ENCODE assay signal across 14 mouse cellular contexts in genomic region chr15:11339467-11340180, GRCm38 (mm10). TPM values are rescaled to one million over a fixed set of nuclear protein-coding genes. Genes with fewer than 3 reads are reported as not detected.
A peak's percentile ranks its signal among the peaks of the same experiment; 100 is the strongest.
DNase-seq lines count a peak whose midpoint lies in the region; ATAC-seq and TF ChIP-seq lines count a peak whose summit lies in the region.
"Had no signal": no experiment of that assay in that cellular context is flagged by ENCODE, and none has a peak within 500 bp of the region (broad histone marks: within the 10 kb centered on the region; RNA-seq: fewer than 3 reads in every experiment).

No protein-coding gene starts in this region.

- no peak overlapping the region for H3K27ac ChIP-seq in midbrain, embryonic 12.5 days (replicated peaks)
- H3K27ac ChIP-seq in midbrain, embryonic 15.5 days: no peak overlapping the region
- no peak overlapping the region for H3K27ac ChIP-seq in forebrain, postnatal 0 days (ENCODE audit: low read depth, low read length)
- H3K27ac ChIP-seq: heart, adult 2 months had no signal

- TF ChIP-seq POLR2A in brain, embryonic 14.5 days (IDR thresholded peaks at IDR 0.05; ENCODE audit: borderline replicate concordance, extremely low read depth, insufficient read depth, insufficient read length, poor library complexity, severe bottlenecking): no peak

- intact Hi-C loops in heart, postnatal 36 days (cut with DNase I): no loop called here

- ATAC-seq in frontal cortex, adult (ENCODE audit: low TSS enrichment): peak; percentile 59; the same call in 1 of the 2 replicates
- ATAC-seq in midbrain, embryonic 12.5 days (ENCODE audit: low FRiP score, low read depth): peak; percentile 38; the same call in 1 of the 2 replicates
- no peak; the same call in 1 of the 2 replicates for ATAC-seq in midbrain, embryonic 15.5 days (replicated peaks)
- peak; percentile 94 for ATAC-seq in forebrain, postnatal 0 days

- DNase-seq in frontal cortex, postnatal 14 days (ENCODE audit: low spot score in 2 of 2): no peak
- DNase-seq in brain, embryonic 14.5 days (ENCODE audit: low read depth): peak; percentile 82
- peak; percentile 49 for DNase-seq in forebrain, postnatal 0 days
- DNase-seq in heart, postnatal 36 days: no peak
- DNase-seq: cerebellum, adult 2 months; heart, adult 2 months; kidney, adult 9 months; kidney, postnatal 4 days; lung, adult 2 months; thymus, adult 18-20 months had no signal

- no peak overlapping the region for H3K4me2 ChIP-seq in midbrain, embryonic 12.5 days (replicated peaks)
- H3K4me2 ChIP-seq in midbrain, embryonic 15.5 days: no peak overlapping the region
- no peak overlapping the region for H3K4me2 ChIP-seq in forebrain, postnatal 0 days (ENCODE audit: low read depth)

- H3K4me1 ChIP-seq in midbrain, embryonic 12.5 days: 0 out of 2 replicates have a peak, but pooled peaks cover 4% of the 10 kb centered on the region
- no peaks in the 10 kb centered on the region for H3K4me1 ChIP-seq in midbrain, embryonic 15.5 days
- no peaks in the 10 kb centered on the region for H3K4me1 ChIP-seq in forebrain, postnatal 0 days (ENCODE audit: insufficient read depth)

- H3K36me3 ChIP-seq in midbrain, embryonic 12.5 days: no peaks in the 10 kb centered on the region
- H3K36me3 ChIP-seq in midbrain, embryonic 15.5 days (replicated peaks): no peaks in the 10 kb centered on the region
- H3K36me3 ChIP-seq in forebrain, postnatal 0 days (ENCODE audit: insufficient read depth): no peaks in the 10 kb centered on the region

- H3K4me3 ChIP-seq in midbrain, embryonic 12.5 days: no peak overlapping the region
- no peak overlapping the region for H3K4me3 ChIP-seq in midbrain, embryonic 15.5 days
- no peak overlapping the region for H3K4me3 ChIP-seq in forebrain, postnatal 0 days (ENCODE audit: low read depth, low read length)
- H3K4me3 ChIP-seq: heart, adult 2 months; myocyte had no signal

- H3K27me3 ChIP-seq in midbrain, embryonic 12.5 days: no peaks in the 10 kb centered on the region
- no peaks in the 10 kb centered on the region for H3K27me3 ChIP-seq in midbrain, embryonic 15.5 days (replicated peaks)
- no peaks in the 10 kb centered on the region for H3K27me3 ChIP-seq in forebrain, postnatal 0 days (ENCODE audit: insufficient read depth, low read length)

- no peak overlapping the region for H3K9ac ChIP-seq in midbrain, embryonic 12.5 days (replicated peaks)
- H3K9ac ChIP-seq in midbrain, embryonic 15.5 days: no peak overlapping the region
- H3K9ac ChIP-seq in forebrain, postnatal 0 days: no peak overlapping the region

- no peak for TF ChIP-seq CTCF in brain, embryonic 14.5 days (IDR thresholded peaks at IDR 0.05; ENCODE audit: borderline replicate concordance, extremely low read depth, insufficient read depth, insufficient read length)
- no peak for TF ChIP-seq CTCF in forebrain, postnatal 0 days (IDR thresholded peaks at IDR 0.05; ENCODE audit: low read depth)

- 78% methylated on average over 7 of the region's 7 CpGs for WGBS in midbrain, embryonic 12.5 days
- WGBS in midbrain, embryonic 15.5 days: 65% methylated on average over 7 of the region's 7 CpGs
- 38% methylated on average over 7 of the region's 7 CpGs for WGBS in forebrain, postnatal 0 days

- no peaks in the 10 kb centered on the region for H3K9me3 ChIP-seq in midbrain, embryonic 12.5 days
- no peaks in the 10 kb centered on the region for H3K9me3 ChIP-seq in midbrain, embryonic 15.5 days
- no peaks in the 10 kb centered on the region for H3K9me3 ChIP-seq in forebrain, postnatal 0 days (ENCODE audit: low read length)

RNA-seq across cellular contexts. Expression of gene Tars, which starts 59.8 kb away (rescaled TPM):
- 67.9 and 78.9 TPM in 2 replicates for polyA plus RNA-seq in midbrain, embryonic 12.5 days (2016; fragmentation: Nextera tagmentation; extraction: Ambion mirVana)
- 47.3 and 47.9 TPM in 2 replicates for polyA plus RNA-seq in midbrain, embryonic 15.5 days (2015; fragmentation: Nextera tagmentation; extraction: Ambion mirVana)
- 43.5 and 45.4 TPM in 2 replicates for polyA plus RNA-seq in brain, embryonic 14.5 days (2012; rRNA removed)
- 27.6 and 38.9 TPM in 2 replicates for total RNA-seq in forebrain, postnatal 0 days (2014; rRNA removed)
- 35.0 and 36.5 TPM in 2 replicates for polyA plus RNA-seq in forebrain, postnatal 0 days (2015; fragmentation: Nextera tagmentation; extraction: Ambion mirVana)
- total RNA-seq in heart, postnatal 36 days (2021): 10 to 100 TPM; 19.2 to 23.0 TPM

Comparison
In these comparisons a context has a peak if more than half of its experiments do, and no peak if none do; other contexts are left out.
1. DNase-seq: peak in brain, embryonic 14.5 days (single experiment) and forebrain, postnatal 0 days (single experiment); none in frontal cortex, postnatal 14 days (0 of 2) and heart, postnatal 36 days (0 of 2).